Mouse (Mus musculus) cerebellum, postnatal 36 days (tissue): ENCODE measurements around the gene Gnmt.
"Not testable (repeated sequence)": the region's sequence is repeated elsewhere in the genome, so short reads cannot be mapped to it uniquely, and the experiment has no call there.

Experiments used
- DNase-seq, 2 experiments: peaks; one replicate each; pipeline ENCODE4 v3.0.0; 2021 to 2022; ENCODE audit warnings: mixed read lengths in 2 of 2

Gene Gnmt

DNA sequence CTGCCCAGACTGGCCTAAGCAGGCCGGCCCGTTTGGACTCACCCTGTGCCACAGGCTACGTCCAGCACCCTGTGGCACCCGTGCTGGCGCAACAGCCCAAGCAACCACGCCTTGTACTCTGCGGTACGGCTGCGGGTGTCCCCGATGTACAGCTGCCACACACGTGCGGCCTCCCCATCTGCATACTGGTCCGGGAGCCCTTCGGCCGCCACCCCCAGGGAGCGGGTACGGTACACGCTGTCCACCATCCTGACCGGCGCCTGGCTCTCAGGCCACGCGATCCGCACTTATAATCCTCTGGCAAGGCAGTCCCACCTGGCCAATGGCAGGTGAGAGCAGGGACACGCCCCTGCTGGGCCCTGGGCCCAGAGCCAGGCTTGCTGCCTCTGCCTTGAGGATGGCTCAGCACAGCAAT lies at the start of gene Gnmt:
TSS of gene Gnmt (minus strand) at position 265 of the 415 bp plus-strand sequence.
- peak; percentile 87 to 90 for DNase-seq

DNA sequence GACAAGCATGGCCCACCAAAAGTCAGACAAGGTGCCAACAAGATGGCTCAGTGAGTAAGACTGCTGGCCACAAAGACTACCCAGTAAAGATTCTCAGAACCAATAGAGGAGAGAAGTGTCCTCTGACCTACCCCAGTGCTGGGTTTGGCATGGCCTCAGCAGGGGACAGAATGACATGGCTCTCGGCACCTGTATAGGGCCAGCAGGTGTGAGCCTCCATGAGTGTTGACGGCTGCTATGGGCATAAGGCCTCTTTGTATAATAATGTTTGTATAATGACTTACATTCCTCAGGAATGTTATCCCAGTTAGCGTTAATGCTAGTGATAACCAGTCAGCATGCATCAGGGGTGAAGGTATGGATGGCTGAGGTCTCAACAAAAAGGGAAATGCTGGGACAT lies 47.1 kb upstream of the Gnmt start:
- DNase-seq = no peak

DNA sequence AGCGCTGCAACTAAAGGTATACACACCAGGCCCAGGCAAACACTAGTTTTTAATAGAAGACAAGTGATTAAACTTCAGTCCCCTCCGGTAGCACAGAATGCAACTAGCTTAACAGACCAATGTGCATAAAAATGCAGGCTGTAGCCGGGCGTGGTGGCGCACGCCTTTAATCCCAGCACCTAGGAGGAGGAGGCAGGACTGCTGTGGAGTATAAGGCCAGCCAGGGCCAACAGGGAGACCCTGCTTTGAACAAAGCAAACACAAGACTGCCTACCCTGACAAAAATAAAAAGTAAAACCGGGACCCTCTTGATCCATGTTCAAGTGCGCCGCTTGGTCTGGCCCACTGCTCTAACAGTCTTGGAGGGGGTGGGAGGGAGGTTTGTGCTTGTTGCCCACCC lies 46.1 kb upstream of the Gnmt start:
- DNase-seq = no peak

DNA sequence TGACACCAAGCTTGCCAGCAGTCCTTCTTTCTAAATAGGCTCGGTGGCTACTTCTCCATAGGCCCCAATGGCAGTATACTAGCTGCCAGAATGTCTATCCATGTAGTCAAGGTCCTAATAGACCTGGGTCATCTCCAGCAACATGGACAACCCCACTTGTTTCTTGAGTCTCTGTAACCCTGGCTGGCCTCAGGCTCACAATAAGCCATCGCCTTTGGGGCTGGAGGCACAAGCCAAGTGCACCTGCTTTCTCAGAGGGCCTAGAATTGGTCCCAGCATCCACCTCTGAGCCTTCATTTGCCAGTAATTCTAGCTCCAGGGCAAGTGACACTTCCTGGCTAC lies 45.1 kb upstream of the Gnmt start:
- DNase-seq = no peak

DNA sequence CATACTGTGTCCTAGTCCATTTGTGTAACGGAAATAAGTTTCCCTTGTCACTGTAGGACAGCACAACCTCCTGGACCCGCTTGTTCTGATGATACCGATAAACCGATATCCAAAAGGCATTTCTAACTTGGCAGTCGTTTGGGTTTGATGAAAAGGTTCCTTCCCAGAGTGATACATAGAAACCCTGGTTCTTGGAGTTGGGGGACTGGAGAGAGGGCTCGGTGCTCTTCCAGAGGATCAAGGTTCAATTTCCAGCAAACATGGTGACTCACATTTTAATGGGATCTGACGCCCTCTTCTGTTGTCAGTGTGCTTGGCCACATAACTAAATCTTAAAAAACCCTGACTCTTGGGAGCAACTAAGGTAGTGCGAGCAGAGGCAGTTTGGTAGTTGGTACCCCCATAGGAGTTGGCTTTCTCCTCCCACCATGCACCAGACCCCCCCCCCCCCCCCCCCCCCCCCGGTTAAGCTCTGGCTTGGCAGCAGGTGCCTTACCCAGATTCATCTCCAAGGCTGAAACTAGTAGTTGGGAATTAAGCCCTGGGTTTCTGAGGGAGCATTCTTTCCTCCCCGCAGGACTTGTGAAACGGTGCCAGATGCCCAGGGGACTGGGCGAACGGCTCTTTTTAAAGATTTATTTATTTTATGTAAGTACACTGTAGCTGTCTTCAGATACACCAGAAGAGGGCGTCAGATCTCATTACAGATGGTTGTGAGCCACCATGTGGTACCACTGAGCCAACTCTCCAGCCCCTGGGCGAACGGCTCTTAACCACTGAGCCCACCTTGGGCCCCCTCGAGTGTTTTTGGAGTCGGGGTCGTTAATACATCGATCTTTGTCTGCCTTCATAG lies 44.5 kb upstream of the Gnmt start:
- no peak for DNase-seq

DNA sequence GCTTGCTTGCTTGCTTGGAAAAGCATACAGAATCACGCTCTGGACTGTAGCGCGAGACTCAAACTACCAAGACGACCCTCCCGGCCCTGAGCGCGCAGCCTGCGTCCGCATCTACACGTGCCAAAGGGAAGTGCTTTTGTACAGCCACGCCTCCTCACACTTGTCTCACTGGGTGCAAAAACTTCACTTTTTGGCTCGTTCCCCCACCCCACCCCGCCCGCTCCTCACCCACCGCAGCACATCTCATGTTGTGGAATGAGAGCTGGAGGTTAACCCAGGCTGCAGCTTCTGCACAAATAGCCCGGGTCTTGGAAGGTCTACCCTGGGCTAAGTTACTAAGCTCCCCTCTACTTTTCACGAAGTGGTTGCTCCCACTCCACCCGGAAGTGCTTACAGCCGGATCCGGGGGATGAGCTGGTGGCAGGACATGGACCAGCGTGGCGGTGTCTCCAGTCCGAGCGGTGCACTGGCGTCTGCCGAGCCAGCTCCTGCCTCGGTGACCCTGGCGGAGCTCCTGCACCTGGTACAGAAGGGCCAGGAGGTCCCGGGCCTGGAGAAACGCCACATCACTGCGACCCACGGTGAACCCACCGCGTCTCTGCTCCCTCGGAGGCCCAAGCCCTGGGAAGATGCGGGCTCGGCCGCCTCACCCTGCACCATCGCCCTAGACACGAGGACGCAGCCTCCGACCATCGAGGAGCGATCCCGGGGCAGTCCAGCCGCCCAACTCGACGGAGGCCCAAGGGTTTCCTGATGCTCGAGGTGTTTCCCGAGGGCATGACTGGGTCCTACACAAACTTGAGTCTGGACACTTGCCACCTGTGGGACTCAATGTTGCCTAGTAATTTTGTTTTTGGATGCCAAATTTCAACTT lies 43.7 kb upstream of the Gnmt start, which contains the start of gene 2310039H08Rik:
TSS of gene 2310039H08Rik (plus strand) at position 232 of the 874 bp plus-strand sequence.
- peak; percentile 80 to 83 for DNase-seq

DNA sequence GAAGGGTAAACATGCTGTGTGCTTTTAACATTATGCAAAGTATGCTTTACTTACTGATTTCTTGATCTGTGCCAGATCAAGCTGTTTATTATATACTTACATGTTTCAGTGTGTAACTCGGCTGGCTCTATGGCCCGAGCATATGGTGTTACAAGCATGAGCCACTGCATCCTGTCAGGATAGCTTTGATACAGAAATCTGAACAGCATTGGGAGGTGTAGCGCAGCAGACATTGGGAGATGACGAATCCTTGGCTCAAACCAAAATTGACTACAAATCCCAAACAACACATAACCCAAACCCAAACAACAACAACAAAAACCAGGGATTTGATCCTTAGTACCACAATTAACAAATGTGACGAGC lies 43.1 kb upstream of the Gnmt start:
- no peak for DNase-seq

- no peak for DNase-seq
These were observed 42.6 kb upstream of the Gnmt start for GRCm38 (mm10) chr17:46771616-46772015.

DNA sequence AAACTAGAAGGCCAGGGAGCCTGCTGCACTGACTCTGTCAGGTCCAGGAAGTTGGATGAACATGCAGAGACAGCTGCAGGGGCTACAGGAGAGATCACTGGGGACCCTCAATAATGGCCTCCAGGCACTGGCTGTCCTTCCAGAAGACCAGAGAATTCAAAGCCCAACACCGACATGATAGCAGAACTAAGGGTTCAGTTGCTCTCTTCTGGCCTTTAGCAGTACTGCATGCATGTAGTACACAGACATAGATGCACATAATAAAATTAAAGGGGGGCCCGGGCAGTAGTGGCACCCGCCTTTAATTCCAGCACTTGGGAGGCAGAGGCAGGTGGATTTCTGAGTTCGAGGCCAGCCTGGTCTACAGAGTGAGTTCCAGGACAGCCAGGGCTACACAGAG lies 42.1 kb upstream of the Gnmt start:
- DNase-seq = no peak

- DNase-seq = no peak
These were observed 41.6 kb upstream of the Gnmt start for GRCm38 (mm10) chr17:46770546-46770945.

GRCm38 (mm10) chr17:46767868-46768267 lies 38.9 kb upstream of the Gnmt start:
- no peak for DNase-seq

DNA sequence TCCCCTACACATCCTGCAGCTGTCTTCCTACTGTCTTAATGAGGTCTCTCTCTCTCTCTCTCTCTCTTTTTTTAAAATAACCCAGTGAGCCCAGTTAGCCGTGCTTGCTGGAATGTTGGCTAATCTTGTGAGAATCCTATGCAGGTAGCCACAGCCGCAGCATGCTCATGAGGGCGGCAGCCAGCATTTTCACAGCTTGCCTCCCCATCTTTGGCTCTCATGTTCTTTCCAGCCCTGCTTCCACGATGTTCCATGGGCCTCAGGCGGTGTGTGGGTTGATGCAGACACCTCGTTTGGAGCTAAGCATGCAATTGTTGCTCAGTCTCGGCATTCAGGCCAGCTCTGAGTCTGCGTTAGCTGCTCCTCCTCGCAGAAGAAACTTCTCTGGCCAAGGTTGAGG lies 35.9 kb upstream of the Gnmt start:
- DNase-seq = not testable (repeated sequence)

- no peak for DNase-seq
These were observed 34.6 kb upstream of the Gnmt start, which contains the start of gene Ptcra for GRCm38 (mm10) chr17:46763544-46763943. Gene Ptcra (minus strand): TSS chr17:46763712.

GRCm38 (mm10) chr17:46758753-46759152 lies 29.8 kb upstream of the Gnmt start:
- no peak for DNase-seq

- DNase-seq = peak; percentile 96 to 98
These were observed 23.0 kb upstream of the Gnmt start, which contains the start of gene Cnpy3 for GRCm38 (mm10) chr17:46751794-46752556. Gene Cnpy3 (minus strand): TSS chr17:46752214.

DNA sequence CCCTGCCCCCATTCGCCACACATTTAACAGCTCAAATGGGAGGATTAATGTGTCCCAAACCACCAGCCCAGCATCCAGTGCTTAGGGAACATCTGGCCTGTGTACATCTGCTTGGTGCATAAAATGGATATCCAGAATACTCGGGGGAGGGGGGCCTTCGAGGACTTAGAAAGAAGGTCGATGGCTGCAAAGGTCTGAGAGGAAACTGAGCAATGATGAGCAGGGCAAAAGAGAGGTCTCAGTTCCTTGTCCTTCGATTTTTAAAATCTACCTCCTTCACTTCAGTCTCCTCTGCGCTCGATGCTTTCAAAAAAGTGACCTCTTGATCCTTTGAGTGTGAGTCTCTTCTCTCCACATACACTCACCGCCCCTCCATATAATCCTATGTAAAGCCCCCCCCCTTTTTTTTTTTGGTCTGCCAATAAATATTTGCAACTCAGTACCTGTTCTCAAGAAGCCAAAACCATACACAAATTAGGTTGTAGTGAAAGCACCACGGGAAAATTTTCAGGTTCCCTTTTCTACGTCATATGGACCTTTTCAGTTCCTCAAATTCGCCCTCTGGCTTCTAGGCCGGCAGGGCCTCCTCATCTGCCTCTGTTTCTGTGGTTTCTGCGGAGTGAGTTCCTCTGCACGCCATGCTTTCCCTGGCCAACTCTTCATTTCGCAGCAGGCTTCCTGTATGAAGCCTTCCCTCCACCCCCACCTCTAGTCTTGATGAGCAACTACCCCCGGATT lies 22.3 kb upstream of the Gnmt start:
- no peak for DNase-seq

- DNase-seq = no peak
These were observed 21.6 kb upstream of the Gnmt start for GRCm38 (mm10) chr17:46750580-46750979.

- DNase-seq = no peak
These were observed 20.3 kb upstream of the Gnmt start for GRCm38 (mm10) chr17:46749282-46749681.

DNA sequence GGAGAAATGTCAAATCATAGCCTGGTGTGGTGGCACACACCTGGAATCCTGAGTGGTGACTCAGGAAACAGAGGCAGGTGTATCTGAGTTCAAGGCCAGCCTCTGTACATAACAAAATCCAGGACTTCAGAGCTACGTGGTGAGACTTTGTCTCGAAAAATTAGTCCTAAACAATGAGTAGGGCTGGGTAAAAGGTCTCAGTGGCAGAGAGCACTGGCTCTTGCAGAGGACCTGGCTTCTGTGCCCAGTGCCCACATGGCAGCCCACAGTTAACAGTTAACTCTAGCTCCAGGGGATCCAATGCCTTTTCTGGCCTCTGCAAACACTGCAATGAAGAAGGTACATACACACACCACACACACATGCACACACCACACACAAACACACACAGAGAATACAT lies 18.8 kb upstream of the Gnmt start:
- DNase-seq = no peak

DNA sequence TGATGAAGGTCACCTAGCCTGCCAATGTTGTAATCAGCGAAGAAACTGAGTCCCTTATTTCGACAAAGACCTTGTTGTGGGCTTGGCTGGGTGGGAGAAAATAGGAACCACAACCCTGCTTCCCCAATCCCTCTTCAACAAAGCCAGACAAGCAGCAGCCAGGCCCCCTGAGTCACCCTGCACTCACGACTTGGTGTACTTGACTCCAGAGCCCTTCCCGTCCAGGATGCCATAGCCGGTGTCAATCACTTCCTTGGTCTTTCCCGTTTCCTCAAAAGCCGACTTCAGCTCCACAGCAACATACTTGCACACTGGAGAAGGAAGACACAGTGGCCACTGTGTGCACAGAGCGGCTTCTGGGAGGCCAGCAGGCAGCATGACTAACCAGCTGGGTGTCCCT lies 18.3 kb upstream of the Gnmt start:
- no peak for DNase-seq

DNA sequence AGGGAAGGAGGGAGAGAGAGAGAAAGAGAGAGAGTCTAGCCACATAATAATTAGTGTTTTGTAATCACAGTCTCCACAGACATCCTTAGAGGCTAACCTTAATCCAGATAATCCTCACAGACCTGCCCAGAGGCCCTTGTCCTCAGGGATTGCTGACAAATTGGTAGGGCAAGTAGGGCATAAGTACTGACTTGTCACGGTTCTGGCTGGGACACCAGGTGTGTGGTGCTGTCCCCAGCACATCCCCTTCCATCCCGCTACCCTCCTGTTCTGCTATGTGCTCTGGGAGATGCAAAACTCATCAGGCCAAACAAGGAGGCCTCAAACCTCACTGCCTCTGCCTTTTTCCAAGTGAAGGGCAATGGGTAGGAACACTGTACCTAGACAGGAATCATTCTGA lies 16.5 kb upstream of the Gnmt start:
- no peak for DNase-seq

DNA sequence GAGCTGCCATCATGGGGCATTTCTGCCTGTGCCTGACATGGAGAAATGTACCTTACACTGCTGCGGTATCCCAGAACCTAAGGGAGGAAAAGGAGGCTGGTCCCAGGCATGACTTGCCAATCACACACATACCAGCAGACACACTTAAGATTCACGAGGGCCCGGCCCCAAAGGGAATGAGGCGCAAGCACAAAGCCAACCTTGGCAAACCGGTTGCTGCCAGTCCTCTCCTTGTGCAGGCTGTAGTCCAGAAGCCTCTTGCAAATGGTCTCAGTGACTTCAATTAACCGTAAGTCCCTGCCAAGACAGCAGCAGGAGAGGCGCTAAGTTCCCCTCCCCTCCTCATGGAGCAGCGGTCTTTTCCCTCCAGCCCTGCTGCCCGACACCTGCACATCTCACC lies 14.0 kb upstream of the Gnmt start:
- no peak for DNase-seq
